Mouse (Mus musculus) neural tube, embryonic 10.5 days (tissue): ENCODE measurements around the gene Gm15217.

Experiments
- DNase-seq: peaks from one replicate; pipeline ENCODE4 v3.0.0-alpha.2; 2017; ENCODE audit warnings: low spot score; ENCODE audit errors: extremely low spot score

The Gm15217 gene

DNA sequence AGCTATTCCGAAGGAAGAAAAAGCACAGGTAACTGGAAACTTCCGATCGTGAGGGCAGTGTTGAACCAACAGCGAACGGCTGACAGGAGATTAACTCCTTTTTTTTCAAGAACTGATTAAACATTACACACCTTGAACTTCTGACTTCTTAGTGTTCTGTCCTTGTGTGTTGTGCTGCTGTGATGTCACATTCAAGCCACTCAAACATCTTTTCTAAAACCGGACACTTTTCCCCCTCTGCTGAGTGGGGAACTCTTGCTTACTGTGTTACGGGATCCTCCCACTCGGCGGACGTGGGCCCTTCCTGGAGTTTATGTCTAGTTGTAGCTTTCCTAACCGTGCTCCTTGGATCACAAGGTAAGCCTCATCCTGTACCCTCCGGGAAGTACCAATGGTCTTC, at the start of gene Gm15217:
TSS of gene Gm15217 (plus strand) at position 130 of the 400 bp plus-strand sequence.
- DNase-seq: no peak

DNA sequence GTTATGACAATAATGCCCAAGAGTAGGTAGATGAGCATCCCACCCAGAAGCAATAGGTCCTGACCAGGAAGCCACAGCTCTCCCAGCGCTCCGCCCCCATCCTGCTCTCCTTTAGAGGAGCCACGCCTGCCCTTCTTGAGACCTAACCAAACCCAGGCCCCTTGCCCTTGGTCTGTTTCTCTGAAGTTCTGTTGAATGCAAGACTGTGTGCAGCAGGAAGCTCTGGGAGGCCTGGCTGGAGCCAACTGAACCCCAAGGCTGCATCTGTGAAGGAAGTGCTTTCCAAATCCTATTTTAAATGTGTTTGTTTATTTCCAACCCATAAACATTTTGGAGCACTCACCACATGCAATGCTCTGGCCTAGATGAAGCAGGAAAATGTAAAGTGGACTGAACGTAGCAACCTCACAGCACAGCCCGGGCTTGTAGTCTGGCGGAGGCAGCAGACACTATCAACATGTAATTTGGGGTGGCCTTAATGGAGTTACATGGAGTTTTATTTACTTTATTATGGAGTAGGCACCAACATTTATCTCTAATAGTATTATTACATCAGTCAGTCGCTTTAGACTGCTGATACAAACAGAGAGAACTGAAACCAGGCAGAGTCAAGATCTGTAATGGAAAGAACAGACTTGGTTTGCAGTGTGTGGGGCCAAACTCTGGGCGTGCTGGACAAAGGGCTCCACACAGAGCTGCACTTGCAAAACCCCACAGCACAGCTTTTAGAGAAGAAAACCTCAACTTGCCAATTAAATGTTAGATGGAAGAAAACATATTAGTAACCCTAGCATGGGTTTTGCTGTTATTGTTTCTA, 45.6 kb upstream of the Gm15217 start:
- no peak for DNase-seq

DNA sequence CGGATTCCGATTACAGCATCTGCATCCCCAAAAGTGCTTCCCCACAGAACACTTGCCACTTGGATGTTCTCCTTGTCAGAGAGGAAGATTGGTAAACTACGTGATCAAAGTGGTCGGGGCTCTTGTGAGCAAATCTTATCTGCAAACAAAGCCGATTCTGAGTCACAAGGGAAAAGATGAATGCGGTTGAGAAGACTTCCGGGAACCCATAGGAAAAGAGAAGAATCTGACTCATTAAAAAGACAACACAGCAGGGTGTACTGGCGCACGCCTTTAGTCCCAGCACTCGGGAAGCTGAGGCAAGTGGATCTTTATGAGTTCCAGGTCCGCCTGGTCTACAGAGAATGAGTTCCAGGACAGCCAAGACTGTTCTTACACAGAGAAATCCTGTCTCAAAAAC, 40.4 kb upstream of the Gm15217 start:
- DNase-seq: no peak

DNA sequence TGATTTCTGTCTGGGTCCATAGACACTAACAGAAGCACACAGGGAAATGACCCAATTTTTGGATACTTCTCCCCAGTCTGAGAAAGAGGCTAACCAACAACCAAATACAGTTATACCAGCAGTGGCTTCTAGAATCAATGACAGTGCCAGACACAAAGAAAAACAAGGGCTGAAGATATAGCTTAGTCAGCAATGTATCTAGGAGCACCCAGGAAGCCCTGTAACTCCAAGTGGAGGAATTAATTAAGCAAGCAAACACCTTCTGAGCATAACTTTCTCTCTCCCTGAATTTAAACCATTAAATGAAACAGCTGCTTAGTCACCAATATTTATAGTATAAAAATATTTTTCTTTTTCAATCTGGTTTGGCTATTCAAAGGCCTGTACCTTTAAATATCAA, 34.5 kb upstream of the Gm15217 start:
- no peak for DNase-seq

DNA sequence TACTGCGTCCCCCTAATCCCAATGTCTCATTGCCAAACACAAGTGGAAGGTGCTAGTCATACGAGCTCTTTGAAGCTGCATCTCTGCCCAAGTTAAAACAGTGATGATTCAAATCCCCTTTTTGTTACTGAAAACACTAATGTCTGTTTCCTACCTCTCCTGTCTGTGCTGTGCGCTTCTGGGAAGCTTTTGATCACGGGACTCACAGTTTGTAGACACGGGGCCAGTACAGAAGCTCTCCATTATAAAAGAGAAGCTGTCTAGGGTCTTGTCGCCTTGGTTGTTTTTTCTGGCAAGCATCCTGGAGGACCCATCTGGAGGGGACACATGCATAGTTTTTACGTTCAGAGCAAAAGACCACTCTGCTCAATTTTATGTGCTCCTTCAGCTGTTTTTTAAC, 21.9 kb upstream of the Gm15217 start:
- DNase-seq: no peak

DNA sequence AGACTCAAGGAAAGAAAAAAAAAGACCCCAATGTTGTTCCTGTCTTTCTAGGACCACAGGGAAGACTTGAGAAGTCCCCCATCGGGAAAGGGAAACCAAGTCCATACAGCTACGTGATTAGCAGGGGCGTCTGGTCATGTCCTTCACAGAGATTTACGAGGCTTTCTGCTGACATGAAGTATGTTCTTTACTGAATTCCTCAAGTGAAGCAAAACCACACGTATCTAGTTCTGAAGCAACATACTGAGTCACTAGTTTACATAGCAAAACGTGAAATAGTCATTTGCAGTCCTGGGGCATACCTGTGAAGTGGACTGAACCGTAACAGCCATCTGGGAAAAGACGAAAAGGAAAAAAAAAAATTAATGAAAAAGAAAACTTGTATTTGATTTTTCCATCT, 21.5 kb upstream of the Gm15217 start:
- no peak for DNase-seq

DNA sequence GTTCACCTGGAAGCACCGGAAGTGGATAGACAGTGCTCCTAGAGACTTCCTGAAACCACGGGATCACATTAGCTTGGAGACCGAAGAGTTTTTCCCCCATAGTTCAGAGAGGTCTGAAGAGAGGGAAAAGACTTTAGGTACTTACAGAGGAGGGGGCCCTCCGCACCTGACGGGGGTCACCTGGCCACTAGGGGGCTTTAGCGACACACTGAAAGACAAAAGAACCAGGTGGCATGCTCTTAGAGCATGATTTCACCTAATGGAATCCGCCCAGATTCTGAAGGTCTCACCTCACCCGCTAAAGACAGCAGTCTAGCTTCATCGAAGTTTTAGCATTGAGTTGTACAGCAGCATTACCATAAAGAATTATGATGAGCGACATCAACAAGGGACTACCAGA, 16.0 kb upstream of the Gm15217 start:
- DNase-seq: no peak

DNA sequence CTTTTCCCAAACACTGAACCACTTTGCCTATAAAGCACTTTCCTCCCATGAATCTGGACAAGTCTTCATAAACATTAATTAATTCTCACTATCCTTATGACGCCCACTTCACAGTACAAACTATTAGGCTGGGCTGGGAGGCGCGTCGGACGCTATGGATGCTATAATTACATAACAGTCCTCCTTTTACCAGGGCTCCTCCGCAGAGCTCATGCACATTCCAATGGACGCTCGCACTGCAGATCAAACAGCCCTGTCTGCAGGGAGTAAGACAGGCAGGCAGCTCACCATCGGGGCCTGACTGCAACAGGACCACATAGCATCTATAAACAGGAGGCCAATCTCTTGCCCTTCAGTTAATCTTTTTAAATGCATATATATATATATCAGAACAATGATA, 6.8 kb upstream of the Gm15217 start:
- DNase-seq: no peak

DNA sequence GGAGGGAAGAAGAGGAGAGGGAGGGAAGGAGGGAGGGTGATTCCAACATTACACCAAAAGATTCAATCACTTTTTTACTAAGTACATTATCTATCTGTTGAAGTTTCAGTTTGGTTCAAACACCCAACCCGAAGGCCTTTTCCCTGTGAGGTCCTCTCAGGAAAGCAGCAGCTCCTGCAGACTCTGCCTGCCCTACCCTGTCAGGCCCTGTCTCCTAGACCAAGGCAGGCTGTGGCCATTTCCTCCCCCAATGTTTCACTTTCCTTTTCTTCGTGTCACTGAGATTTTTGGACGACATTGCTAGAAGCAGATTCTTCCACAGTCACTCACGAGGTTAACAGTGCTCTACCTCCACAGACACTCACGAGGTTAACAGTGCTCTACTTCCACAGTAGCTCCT, 3.4 kb upstream of the Gm15217 start:
- no peak for DNase-seq

DNA sequence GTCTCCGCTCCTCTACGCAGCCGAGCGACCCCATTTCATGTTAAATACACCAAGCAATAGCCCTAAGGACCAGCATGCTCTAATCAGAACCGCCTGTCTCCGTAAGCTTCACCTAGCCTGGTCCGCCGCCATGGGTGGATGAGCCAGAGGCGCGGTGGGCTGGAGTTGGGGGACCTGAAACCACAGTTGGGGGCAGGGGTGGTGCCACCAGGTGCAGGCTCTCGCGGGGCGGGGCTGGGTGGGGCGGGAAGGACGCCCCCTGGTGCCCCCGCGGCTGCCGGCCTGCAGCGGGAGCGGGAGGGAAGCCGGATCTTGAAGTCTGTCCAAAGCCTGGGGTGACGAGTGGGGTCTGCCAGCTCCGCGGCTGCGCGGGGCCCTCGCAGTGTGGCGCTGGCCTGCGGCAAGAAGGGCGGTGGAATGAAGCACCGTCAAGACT, 1.1 kb downstream of the Gm15217 start:
- peak; percentile 58 for DNase-seq

DNA sequence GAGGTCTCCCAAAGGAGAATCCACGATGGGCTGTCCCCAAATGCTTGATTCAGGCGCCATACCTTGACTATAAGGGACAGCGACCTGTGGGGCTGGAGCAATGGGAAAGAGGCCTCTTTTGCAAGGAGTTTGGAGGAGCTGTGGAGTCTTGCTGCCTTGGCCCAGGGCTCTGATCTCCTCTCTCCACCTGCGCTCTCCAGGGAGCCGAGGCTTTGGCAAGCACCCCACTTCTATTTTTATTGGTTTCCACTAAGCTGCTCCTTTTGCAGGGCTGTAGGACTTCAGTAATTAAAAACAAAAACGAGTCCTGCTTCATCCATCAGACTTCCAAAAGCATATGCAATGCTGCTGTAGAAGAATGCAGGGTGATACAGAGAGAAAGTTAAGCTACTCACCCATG, 2.2 kb downstream of the Gm15217 start:
- no peak for DNase-seq

DNA sequence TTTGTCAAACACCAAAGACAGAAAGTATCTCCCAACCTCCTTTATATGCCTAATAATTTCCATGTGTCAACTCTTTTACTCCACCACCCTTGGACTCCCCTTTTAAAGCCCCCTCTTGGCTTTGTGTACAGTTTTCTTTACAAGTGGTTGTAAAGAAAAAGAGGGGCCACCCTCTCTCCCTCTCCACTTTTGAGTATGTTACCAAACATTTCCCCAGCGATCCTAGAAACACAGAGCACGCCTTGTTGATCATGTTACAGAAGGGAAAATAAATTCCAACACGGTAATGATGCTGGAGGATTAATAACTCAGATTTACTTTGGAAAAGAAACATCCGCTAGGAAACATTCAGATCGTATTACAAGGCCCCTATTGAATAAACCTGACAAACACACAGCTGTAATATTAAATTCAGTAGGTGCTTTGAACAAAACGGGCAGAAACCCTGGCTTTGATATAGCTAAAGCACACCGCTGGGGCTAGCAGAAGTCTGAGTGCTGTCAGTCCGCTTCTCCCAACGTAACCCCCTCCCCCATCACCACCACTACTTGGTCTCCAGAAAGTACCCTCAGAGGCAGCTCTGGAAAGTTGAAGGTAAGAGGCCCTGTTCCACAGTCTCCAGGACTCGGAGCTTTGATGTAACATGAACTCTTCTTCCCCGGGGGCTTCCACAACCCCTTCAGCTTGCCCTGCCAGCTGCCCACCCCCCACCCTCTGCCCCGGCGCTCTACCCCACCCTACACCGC, 5.9 kb downstream of the Gm15217 start:
- no peak for DNase-seq

DNA sequence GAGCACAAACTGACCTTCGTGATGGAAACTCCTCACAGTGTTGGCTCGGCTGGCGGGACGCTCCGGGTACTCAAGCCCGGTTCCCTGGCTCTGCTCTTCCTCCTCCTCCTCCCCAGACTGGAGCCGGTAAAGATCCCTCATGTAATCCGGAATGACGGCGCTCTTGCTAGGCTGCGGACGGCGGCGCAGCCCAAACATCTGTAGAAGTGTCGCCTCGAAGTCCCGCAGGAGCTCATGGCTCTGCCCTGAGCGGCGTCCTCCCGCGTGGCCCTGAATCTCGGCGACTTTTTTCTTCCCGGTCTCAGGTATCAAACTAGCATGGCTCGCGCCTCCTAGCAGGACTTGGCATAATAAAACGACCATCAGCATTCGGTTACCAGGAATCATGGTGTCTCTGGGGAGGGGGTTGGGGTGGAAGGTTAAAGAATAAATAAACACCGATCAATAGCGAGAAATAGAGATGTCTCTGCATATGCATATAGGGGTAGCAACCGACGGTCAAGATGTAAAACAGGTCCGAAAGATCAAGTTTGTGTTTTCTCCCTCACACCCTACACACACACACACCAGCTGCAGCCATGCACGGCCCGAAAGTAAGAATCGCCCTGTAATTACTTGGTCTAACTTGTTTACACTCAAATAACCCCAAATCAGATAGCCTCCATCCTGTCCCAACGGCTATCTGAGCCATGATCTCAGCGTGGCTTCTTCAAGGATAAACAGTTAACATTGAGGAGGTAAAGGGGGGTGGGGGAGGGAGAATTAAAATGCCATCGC, 6.7 kb downstream of the Gm15217 start:
- DNase-seq: peak; percentile 64

DNA sequence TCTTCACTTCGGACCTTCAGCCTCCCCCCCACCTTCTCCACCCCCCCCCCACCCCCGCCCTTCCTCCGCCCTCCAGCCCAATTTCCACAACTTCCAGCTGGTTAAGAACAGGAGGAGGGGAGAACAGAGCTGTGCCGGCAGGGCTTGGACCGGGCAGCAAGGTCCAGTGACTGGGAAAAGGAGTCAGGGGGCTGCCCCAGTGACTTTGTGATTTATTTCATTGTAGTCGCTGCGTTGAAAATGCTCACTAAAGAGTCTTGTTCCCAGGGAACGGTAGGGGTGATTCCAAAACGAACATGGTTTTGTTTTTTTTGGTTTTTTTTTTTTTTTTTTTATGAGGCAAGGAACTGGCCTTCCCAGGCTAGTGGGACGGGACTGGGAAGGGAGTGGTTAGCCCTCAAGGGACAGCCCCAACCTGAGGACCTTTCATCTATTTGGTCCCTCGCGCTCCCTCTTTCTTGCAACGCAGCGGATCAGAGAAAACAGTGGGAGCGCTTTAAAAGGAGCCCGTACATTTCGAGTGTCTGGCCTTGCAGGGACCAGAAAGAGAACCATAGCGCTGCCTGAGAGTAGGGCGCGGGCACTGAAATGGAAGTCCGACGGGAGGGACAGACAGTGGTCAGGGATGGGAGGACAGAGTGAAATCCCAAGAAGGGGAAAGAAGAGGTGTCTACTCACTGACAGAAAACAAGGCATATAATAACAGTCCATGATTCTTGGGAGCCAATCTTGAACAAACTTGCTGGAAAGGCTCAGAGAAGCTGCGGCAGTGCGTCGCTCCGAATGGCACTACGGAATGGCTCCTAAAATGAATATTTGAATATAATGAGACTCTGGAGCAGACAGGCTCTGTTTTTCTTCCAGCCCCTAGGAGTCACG, 7.5 kb downstream of the Gm15217 start:
- peak; percentile 36 for DNase-seq

DNA sequence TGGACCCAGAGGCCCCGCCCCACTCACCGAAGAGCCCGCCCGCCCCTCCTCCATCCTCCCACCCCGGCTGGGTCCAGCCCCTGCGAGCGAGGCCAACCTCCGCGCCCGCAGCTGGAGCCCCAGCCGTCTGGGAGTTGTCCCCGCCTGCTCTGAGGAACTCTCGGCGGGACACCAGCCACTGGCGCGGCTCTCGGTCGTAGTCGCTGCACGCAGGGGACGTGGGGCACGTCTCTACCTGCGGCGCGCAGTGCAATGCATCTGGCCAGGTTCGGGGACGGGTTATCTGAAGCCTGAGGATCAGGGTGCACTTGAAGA, 8.1 kb downstream of the Gm15217 start:
- DNase-seq: peak; percentile 87

DNA sequence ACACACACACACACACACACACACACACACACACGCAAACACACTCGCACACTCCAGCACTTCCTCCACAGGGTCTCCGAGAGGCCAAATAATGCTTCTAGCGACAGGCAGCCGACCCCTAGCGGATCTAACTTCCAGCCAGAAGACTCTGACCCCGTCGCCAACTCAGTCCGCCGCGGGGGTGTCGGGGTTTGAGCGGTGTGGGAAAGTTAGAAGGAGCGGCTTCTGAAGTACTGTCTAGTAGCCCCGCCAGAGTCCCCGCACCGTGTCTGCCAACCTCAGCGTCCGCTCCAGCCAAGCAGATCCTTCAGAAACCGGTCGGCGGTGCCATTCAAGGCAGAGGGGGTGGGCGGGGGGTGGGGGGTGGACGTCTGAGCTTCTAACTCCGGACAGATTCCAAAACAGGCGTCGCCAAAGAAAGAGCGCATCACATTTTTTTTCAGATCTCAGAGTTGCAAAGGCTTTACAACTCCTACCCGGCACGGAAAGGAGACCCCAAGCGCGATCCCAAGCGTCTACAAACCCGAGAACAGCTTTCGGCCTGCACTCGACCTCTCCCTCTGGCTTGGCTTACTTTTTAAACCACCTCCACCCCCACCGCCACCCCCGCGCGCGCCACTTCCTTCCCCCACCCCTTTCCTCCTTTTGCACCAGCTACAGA, 8.7 kb downstream of the Gm15217 start:
- peak; percentile 76 for DNase-seq

DNA sequence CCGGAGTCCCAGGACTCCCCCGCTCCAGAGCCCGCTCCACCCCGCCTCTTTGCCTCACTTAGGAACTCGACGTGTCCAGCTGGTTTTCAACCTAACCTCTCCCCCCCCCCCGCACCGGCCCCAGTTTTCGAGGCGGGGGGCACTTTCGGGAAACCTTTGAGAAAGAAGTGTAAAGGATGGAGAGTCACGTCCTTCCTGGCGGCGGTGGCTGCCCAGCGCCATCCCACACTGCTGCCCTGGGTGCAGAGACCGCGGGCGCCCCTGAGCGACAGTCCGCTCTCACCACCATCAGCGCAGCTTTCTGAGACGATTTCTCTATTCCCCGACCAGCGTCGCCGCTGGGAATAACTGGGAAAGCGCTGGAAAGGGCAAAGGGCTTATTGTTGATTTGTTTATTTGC, 9.4 kb downstream of the Gm15217 start:
- DNase-seq: peak; percentile 74

DNA sequence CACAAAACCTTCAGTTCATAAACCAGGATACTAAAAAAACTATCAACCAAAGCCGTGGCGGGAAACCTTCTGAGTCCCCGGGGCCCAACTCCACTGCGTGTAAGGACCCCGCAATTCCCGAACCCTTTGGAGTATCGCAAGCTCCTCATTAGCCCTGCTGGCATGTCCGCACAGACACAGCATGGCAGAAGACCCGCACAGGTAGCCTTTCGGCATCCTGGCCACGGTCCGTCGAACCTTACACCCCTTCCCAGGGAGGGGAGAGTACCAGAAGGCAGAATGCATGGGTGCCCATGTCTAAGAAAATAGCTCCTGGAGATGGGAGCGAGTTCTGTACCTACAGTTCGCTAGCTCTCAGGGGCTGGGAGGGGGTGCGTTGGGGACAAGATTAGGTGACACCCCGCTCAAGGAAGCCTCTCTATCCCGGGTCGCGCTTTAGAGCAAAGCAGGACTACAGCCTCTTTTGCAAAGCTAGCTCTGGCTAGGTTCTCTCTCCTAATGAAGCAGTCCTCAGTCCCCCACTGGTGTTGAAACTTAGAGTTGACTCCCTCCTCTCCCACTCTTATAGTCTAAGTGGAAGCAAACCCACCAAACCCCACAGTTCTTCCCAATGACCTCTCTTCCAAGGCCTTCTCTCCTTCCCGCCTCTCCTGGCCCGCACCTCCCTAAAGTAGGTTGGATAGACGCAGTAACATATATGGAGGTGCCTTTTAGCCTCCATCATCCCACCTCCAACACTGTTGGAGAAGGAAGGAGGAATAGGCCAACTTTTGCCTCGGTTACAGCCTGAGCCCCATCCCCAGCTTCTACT, 10.4 kb downstream of the Gm15217 start:
- peak; percentile 61 for DNase-seq

DNA sequence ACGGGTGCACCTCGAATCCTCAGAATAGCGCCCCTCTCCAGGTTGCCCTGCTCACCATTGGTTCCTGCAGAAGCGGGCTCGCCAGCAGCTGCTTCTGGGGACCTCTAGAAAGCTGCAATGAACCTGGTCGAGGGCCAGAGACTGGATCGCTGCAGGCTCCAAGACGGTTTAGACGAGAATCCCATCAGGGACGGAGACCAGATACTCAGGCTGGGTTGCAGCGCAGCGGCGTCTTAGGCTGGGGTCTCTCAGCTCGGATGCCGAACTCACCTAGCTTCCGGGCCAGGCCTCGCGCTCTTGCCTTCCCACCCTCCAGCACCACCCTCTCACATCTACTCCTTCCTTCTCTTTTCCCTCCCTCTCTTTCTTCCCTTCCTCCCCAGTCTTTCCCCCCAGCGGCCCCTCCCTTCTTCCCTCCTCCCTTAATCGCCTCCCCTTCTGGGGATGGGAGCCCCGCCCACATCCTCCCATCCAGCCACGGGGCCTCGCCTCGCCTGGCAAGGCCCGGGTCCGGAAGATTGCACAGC, 11.1 kb downstream of the Gm15217 start, which contains the start of gene Bmp4:
TSS of gene Bmp4 (minus strand) at position 421 of the 527 bp plus-strand sequence.
- DNase-seq: peak; percentile 68
